Comparison of ENCODE assay signal across 8 mouse cellular contexts in genomic region chr5:24623041-24623985, GRCm38 (mm10). TPM values are rescaled to one million over a fixed set of nuclear protein-coding genes. Genes with fewer than 3 reads are reported as not detected.
A peak's percentile ranks its signal among the peaks of the same experiment; 100 is the strongest.
DNase-seq lines count a peak whose midpoint lies in the region; ATAC-seq and TF ChIP-seq lines count a peak whose summit lies in the region.

No protein-coding gene starts in this region.

- H3K4me2 ChIP-seq in heart, embryonic 11.5 days = peak overlapping the region; percentile 88
- H3K4me2 ChIP-seq in embryonic facial prominence, embryonic 14.5 days (ENCODE audit: low read depth, low read length) = peak overlapping the region; percentile 85
- H3K4me2 ChIP-seq in limb, embryonic 12.5 days = peak overlapping the region; percentile 93

- H3K27me3 ChIP-seq in heart, embryonic 11.5 days (ENCODE audit: control insufficient read depth, insufficient read depth, low read length) = peaks cover 27% of the 10 kb centered on the region
- H3K27me3 ChIP-seq in E14TG2a.4 (ENCODE audit: insufficient read depth, low read length) = peaks cover 68% of the 10 kb centered on the region
- no peaks in the 10 kb centered on the region; the same call in 1 of the 2 replicates for H3K27me3 ChIP-seq in embryonic facial prominence, embryonic 14.5 days (replicated peaks; ENCODE audit: control insufficient read depth, insufficient read depth, low read length)
- H3K27me3 ChIP-seq in limb, embryonic 12.5 days = peaks cover 54% of the 10 kb centered on the region

- ATAC-seq in heart, embryonic 11.5 days (replicated peaks; ENCODE audit: insufficient number of reproducible peaks, low FRiP score, low TSS enrichment) = no peak
- no peak for ATAC-seq in embryonic facial prominence, embryonic 14.5 days (ENCODE audit: low read depth)
- no peak for ATAC-seq in limb, embryonic 12.5 days (ENCODE audit: insufficient number of reproducible peaks, insufficient read depth, low FRiP score, low TSS enrichment, low read depth)

- peak overlapping the region; percentile 53 for H3K4me3 ChIP-seq in heart, embryonic 11.5 days (ENCODE audit: low read depth, low read length)
- peak overlapping the region; percentile 80 for H3K4me3 ChIP-seq in E14TG2a.4 (replicated peaks; ENCODE audit: low read length)
- H3K4me3 ChIP-seq in embryonic facial prominence, embryonic 14.5 days (ENCODE audit: low read depth, low read length) = peak overlapping the region; percentile 51
- H3K4me3 ChIP-seq in limb, embryonic 12.5 days (replicated peaks) = peak overlapping the region; percentile 57

- 0 out of 2 replicates have a peak, but pooled peaks cover 6% of the 10 kb centered on the region for H3K4me1 ChIP-seq in heart, embryonic 11.5 days (ENCODE audit: control insufficient read depth, insufficient read depth, low read length)
- peaks cover 22% of the 10 kb centered on the region for H3K4me1 ChIP-seq in E14TG2a.4 (replicated peaks; ENCODE audit: low read depth, low read length)
- H3K4me1 ChIP-seq in embryonic facial prominence, embryonic 14.5 days (ENCODE audit: control insufficient read depth, insufficient read depth, low read length) = peaks cover 12% of the 10 kb centered on the region; the same call in 1 of the 2 replicates
- H3K4me1 ChIP-seq in limb, embryonic 12.5 days (replicated peaks) = peaks cover 26% of the 10 kb centered on the region

- no peaks in the 10 kb centered on the region for H3K9me3 ChIP-seq in heart, embryonic 11.5 days (replicated peaks; ENCODE audit: control insufficient read depth, low read length)
- H3K9me3 ChIP-seq in E14TG2a.4 (ENCODE audit: low read length) = no peaks in the 10 kb centered on the region
- H3K9me3 ChIP-seq in embryonic facial prominence, embryonic 14.5 days (ENCODE audit: control insufficient read depth, low read length) = no peaks in the 10 kb centered on the region
- H3K9me3 ChIP-seq in limb, embryonic 12.5 days = no peaks in the 10 kb centered on the region

- H3K36me3 ChIP-seq in heart, embryonic 11.5 days (ENCODE audit: control insufficient read depth, insufficient read depth, low read length) = no peaks in the 10 kb centered on the region
- no peaks in the 10 kb centered on the region for H3K36me3 ChIP-seq in E14TG2a.4 (ENCODE audit: insufficient read depth, low read length)
- H3K36me3 ChIP-seq in embryonic facial prominence, embryonic 14.5 days (ENCODE audit: control insufficient read depth, insufficient read depth, low read length) = no peaks in the 10 kb centered on the region
- no peaks in the 10 kb centered on the region for H3K36me3 ChIP-seq in limb, embryonic 12.5 days

- no peak overlapping the region for H3K27ac ChIP-seq in heart, embryonic 11.5 days (ENCODE audit: low read depth, low read length)
- no peak overlapping the region for H3K27ac ChIP-seq in embryonic facial prominence, embryonic 14.5 days (replicated peaks; ENCODE audit: low read depth, low read length)
- no peak overlapping the region for H3K27ac ChIP-seq in limb, embryonic 12.5 days

- WGBS in heart, embryonic 11.5 days (ENCODE audit: insufficient replicate concordance) = 45% methylated on average over 8 of the region's 8 CpGs
- WGBS in embryonic facial prominence, embryonic 14.5 days = 42% methylated on average over 8 of the region's 8 CpGs
- 46% methylated on average over 8 of the region's 8 CpGs for WGBS in limb, embryonic 12.5 days

- no peak for DNase-seq in heart, adult 9 months (ENCODE audit: low spot score in 2 of 2)
- DNase-seq in embryonic facial prominence, embryonic 14.5 days (ENCODE audit: low spot score) = no peak
- no peak for DNase-seq in thymus, postnatal 4 days
- DNase-seq in adrenal gland, adult 8-10 months = no peak
- DNase-seq in spleen, adult 18-20 months = no peak

- TF ChIP-seq CTCF in E14TG2a.4 (conservative IDR thresholded peaks at IDR 0.05; ENCODE audit: low read length) = no peak

- H3K9ac ChIP-seq in heart, embryonic 11.5 days (ENCODE audit: low read depth, low read length) = no peak overlapping the region
- H3K9ac ChIP-seq in embryonic facial prominence, embryonic 14.5 days (ENCODE audit: low read depth, low read length) = peak overlapping the region; percentile 72
- peak overlapping the region; percentile 75 for H3K9ac ChIP-seq in limb, embryonic 12.5 days (replicated peaks)

RNA-seq across cellular contexts. Expression of gene Smarcd3, which starts 0.9 kb away (rescaled TPM):
- polyA plus RNA-seq in heart, embryonic 11.5 days (2014; fragmentation: Nextera tagmentation; extraction: Ambion mirVana) = 73.2 and 76.1 TPM in 2 replicates
- 48.9 and 54.7 TPM in 2 replicates for polyA plus RNA-seq in embryonic facial prominence, embryonic 14.5 days (2014; fragmentation: Nextera tagmentation; extraction: Ambion mirVana)
- 68.5 and 72.6 TPM in 2 replicates for polyA plus RNA-seq in limb, embryonic 12.5 days (2016; fragmentation: Nextera tagmentation; extraction: Ambion mirVana)
- total RNA-seq in adrenal gland, adult 8-10 months (2022) = 10 to 100 TPM; 14.3 to 42.2 (median 24.7) TPM

RNA-seq across cellular contexts. Expression of gene Chpf2, which starts 36.8 kb away (rescaled TPM):
- 8.1 and 9.8 TPM in 2 replicates for polyA plus RNA-seq in heart, embryonic 11.5 days (2014; fragmentation: Nextera tagmentation; extraction: Ambion mirVana)
- polyA plus RNA-seq in embryonic facial prominence, embryonic 14.5 days (2014; fragmentation: Nextera tagmentation; extraction: Ambion mirVana) = 21.2 and 23.4 TPM in 2 replicates
- polyA plus RNA-seq in limb, embryonic 12.5 days (2016; fragmentation: Nextera tagmentation; extraction: Ambion mirVana) = 20.1 and 24.0 TPM in 2 replicates
- total RNA-seq in adrenal gland, adult 8-10 months (2022) = 10 to 100 TPM; 38.1 to 70.3 (median 57.1) TPM

RNA-seq across cellular contexts. Expression of gene Abcf2, which starts 46.0 kb away (rescaled TPM):
- polyA plus RNA-seq in heart, embryonic 11.5 days (2014; fragmentation: Nextera tagmentation; extraction: Ambion mirVana) = 75.6 and 78.6 TPM in 2 replicates
- 83.7 and 96.3 TPM in 2 replicates for polyA plus RNA-seq in embryonic facial prominence, embryonic 14.5 days (2014; fragmentation: Nextera tagmentation; extraction: Ambion mirVana)
- 131 and 134 TPM in 2 replicates for polyA plus RNA-seq in limb, embryonic 12.5 days (2016; fragmentation: Nextera tagmentation; extraction: Ambion mirVana)
- 10 to 100 TPM; 59.5 to 89.6 (median 75.2) TPM for total RNA-seq in adrenal gland, adult 8-10 months (2022)
